Mouse (Mus musculus) granulocyte monocyte progenitor cell, adult 5-6 weeks (primary cell): ENCODE results near the gene Espnl. TPM values are rescaled to one million over a fixed set of nuclear protein-coding genes. Genes with fewer than 3 reads are reported as not detected.

Source experiments
- ATAC-seq: replicated peaks from 2 replicates; pipeline ENCODE4 v1.8.0; 2016; ENCODE audit warnings: mild to moderate bottlenecking, moderate TSS enrichment, inconsistent platforms; ENCODE audit not compliant: poor library complexity, severe bottlenecking
- total RNA-seq, 2 experiments: library from RNA; stranded (forward) in 1 of 2; stranded (reverse) in 1 of 2; fragments of 200-712, 200-1000 nt in 1 of 2; fragments of >200 nt in 1 of 2; fragmentation: Nextera tagmentation in 1 of 2; gene quantifications; 2 replicates each; pipeline ENCODE4 v1.2.3; 2014 to 2017

The Espnl gene
- 0.17 and 0.95 TPM in 2 replicates for total RNA-seq (2014; fragmentation: Nextera tagmentation)
- total RNA-seq (2017) = 0.22 and 0.26 TPM in 2 replicates

- ATAC-seq = peak; percentile 31
Observed at GRCm38 (mm10) chr1:91321760-91322438, at the start of gene Espnl. TSS of gene Espnl (plus strand) at chr1:91322075.

- no peak for ATAC-seq
Observed at GRCm38 (mm10) chr1:91272260-91272659, 49.6 kb upstream of the Espnl start.

- ATAC-seq = no peak
Observed at GRCm38 (mm10) chr1:91276581-91276980, 45.3 kb upstream of the Espnl start.

GRCm38 (mm10) chr1:91277480-91277879 lies 44.4 kb upstream of the Espnl start:
- no peak for ATAC-seq

GRCm38 (mm10) chr1:91278410-91279119 lies 43.3 kb upstream of the Espnl start:
- ATAC-seq = no peak

GRCm38 (mm10) chr1:91279126-91279525 lies 42.7 kb upstream of the Espnl start:
- ATAC-seq = no peak

GRCm38 (mm10) chr1:91282582-91282981 lies 39.3 kb upstream of the Espnl start:
- peak; percentile 59 for ATAC-seq

GRCm38 (mm10) chr1:91289375-91289774 lies 32.5 kb upstream of the Espnl start:
- ATAC-seq = no peak

GRCm38 (mm10) chr1:91292101-91292825 lies 29.6 kb upstream of the Espnl start:
- no peak for ATAC-seq

- ATAC-seq = no peak
Observed at GRCm38 (mm10) chr1:91295544-91295943, 26.3 kb upstream of the Espnl start.

GRCm38 (mm10) chr1:91297799-91298744 lies 23.8 kb upstream of the Espnl start, which contains the start of gene Scly:
TSS of gene Scly (plus strand) at chr1:91298338.
- peak; percentile 97 for ATAC-seq

- ATAC-seq = no peak
Observed at GRCm38 (mm10) chr1:91299026-91299706, 22.7 kb upstream of the Espnl start.

GRCm38 (mm10) chr1:91299707-91300426 lies 22.0 kb upstream of the Espnl start:
- ATAC-seq = no peak

- ATAC-seq = no peak
Observed at GRCm38 (mm10) chr1:91301206-91301920, 20.5 kb upstream of the Espnl start.

GRCm38 (mm10) chr1:91302021-91302420 lies 19.9 kb upstream of the Espnl start:
- no peak for ATAC-seq

GRCm38 (mm10) chr1:91304621-91305020 lies 17.3 kb upstream of the Espnl start:
- ATAC-seq = no peak

- no peak for ATAC-seq
Observed at GRCm38 (mm10) chr1:91309366-91310085, 12.3 kb upstream of the Espnl start.
